Mouse (Mus musculus) cerebellum, adult 11 months (tissue): ENCODE measurements around the gene Mn1.

Experiments used
- DNase-seq: peaks from one replicate; pipeline ENCODE4 v3.0.0; 2022

Gene Mn1

DNA sequence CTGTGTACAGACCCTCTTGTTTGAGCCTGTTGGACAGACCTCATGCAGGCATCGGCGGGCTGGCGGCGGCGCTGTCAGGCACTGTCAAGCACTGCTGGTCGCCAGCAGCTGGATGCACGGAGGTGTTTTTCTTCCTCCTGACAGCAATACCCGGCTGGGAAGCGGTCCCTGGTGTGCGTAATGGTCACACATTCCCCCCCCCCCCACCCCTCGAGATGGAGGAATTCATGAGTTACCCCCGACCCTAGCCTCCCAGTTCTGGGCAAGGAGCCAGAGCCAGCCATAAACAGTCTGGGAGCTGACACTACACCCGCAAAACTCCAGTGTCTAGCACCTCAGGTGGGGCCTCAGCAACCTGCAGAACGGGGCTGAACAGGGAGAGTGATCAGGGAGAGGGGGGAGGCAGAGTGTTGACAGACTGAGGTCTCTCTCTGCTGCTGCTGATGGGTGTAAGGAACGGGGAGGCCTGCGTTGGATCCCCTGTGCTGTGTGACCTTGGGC lies 17.2 kb downstream of the Mn1 start:
- DNase-seq = no peak

- no peak for DNase-seq
Observed at GRCm38 (mm10) chr5:111436260-111436659, 19.1 kb downstream of the Mn1 start.

GRCm38 (mm10) chr5:111437205-111437604 lies 20.0 kb downstream of the Mn1 start:
- DNase-seq = no peak

DNA sequence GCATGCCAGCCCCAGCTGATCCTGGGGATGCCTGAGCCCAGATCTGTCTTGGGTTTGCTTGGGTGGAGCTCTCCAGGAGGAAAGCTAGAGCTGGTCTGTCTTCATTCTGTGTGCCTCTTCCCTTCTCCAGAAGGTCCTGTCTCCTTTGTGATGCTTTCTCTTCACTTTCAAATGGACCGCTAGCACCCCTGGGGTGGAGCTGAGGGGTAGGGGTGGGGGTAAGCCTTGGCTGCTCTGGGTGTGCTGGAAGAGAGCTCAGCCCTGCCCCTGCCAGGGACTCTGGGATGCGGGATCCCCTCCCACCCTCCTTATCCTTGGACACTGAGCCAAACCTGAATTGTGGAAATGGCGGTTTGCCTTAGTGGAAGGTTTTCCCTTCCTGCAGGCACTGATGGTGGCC lies 21.2 kb downstream of the Mn1 start:
- no peak for DNase-seq

GRCm38 (mm10) chr5:111438821-111439220 lies 21.7 kb downstream of the Mn1 start:
- no peak for DNase-seq

- no peak for DNase-seq
Observed at GRCm38 (mm10) chr5:111440264-111440663, 23.1 kb downstream of the Mn1 start.

DNA sequence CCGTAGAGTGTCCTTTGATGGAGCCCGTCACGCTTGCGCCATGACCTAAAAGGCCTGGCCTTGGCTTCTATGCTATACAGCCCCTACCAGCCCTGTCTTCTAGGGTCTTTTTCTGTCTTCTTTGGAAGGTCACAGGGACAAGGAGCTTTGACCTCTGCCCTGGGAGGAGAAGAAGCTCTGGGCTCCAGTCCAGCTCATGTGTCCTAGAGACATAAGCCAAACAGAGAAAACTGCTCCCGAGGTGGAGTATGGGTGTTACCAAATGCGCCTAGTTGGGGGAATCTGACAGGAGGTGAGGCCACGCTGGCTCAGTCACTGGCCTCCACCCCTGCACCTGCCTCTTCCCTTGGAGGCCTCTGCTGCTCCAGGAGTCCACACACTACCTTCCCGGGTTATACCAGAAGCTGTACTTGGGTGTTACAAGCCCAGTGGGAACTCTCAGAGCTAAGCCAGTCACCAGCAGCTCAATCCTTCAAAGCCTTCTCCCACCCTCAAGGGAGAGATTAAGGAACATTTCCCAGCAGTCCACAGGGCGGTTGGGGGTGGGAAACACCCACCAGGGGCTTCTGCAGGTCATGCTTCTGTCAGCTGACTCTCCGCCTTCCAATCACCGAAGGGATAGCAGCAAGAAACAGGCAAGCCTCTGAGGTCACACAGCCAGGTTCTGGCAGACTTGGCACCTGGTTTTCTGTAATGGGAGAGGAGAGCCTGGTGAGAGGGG lies 25.1 kb downstream of the Mn1 start:
- no peak for DNase-seq

- no peak for DNase-seq
Observed at GRCm38 (mm10) chr5:111443636-111444035, 26.5 kb downstream of the Mn1 start.

DNA sequence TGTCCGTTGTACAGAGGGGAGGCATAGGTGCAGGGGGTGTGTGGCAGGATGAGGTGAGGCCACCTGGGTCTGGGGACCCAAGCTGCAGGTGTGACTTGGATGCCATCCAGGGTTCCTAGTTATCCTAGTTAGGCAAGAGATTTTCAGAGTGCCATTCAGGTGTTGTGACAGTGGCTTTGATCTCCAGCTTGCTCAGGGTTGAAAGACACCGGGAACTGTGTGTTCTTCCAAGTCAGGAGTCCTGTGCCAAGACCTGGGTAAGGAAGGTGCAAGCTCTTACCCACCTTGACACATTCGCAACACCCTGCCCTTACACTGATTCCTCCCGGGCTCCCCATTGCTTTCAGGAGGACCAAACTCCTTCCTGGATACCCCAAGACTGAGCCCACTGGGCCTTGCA lies 27.2 kb downstream of the Mn1 start:
- no peak for DNase-seq

DNA sequence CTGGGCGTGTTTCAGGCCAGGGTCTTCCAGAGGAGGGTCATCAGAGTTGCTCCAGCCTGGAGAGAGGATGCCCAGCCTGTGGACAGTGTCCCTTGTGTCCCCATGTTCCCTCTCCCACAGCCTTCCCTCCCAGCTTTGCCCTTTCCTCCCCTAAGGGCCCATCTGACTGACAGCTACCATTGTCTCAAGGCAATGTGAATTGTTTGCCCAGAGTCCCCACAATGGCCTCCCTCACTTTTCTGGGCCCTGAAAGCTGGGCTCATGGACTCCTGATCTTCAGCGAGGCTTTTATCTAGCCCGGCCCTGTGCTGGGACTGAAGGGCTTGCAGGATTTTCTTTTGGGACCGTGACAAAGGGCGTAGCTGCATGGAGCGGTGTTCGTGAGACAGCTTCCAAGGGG lies 29.5 kb downstream of the Mn1 start:
- DNase-seq = no peak

- no peak for DNase-seq
Observed at GRCm38 (mm10) chr5:111449700-111450099, 32.5 kb downstream of the Mn1 start.

DNA sequence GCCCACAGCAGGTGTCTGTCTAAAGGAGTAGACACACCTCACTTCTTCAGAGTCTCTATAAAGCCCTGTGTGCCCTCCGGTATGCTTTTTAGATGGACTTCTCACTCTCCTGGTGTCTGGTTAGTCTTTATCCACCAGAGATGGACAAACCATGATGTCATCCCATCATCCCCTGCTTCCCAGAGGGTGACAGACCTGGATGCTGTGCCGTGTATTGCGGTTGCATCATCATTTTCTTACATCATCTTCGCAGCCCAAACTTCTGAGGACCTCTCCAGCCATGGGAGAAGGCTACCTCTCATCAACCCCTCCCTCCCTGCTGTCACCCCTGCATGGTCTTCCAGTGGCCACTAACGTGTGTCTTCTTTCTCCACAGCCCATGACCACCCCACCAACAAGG lies 37.1 kb downstream of the Mn1 start:
- DNase-seq = no peak

- DNase-seq = no peak
Observed at GRCm38 (mm10) chr5:111454876-111455275, 37.7 kb downstream of the Mn1 start.

GRCm38 (mm10) chr5:111458675-111459074 lies 41.5 kb downstream of the Mn1 start:
- no peak for DNase-seq

GRCm38 (mm10) chr5:111465811-111466299 lies 48.7 kb downstream of the Mn1 start:
- no peak for DNase-seq

- no peak for DNase-seq
Observed at GRCm38 (mm10) chr5:111466429-111466828, 49.3 kb downstream of the Mn1 start.

- DNase-seq = no peak
Observed at GRCm38 (mm10) chr5:111467699-111468098, 50.5 kb downstream of the Mn1 start.

- DNase-seq = no peak
Observed at GRCm38 (mm10) chr5:111469195-111469882, 52.2 kb downstream of the Mn1 start.

GRCm38 (mm10) chr5:111470875-111471274 lies 53.7 kb downstream of the Mn1 start:
- DNase-seq = no peak

DNA sequence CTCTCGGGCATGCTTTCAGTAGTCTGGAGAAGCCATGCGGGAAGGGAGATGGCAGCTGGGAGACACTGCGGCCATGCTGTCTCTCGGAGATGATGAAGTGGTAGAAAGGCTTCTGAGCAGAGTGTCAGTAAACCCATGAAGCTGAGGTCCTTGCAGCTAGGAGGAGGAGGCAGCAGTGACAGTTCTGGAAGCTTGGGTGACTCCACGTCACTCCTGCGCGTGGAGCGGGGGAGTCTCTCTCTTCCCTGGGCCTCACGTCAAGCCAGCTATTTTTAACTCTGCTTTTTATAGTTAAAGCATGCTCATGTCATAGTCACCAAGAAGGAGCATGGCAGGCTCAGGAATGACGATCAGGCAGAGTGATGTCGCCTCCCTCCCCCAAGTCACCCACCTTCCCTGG lies 56.3 kb downstream of the Mn1 start:
- DNase-seq = no peak

DNA sequence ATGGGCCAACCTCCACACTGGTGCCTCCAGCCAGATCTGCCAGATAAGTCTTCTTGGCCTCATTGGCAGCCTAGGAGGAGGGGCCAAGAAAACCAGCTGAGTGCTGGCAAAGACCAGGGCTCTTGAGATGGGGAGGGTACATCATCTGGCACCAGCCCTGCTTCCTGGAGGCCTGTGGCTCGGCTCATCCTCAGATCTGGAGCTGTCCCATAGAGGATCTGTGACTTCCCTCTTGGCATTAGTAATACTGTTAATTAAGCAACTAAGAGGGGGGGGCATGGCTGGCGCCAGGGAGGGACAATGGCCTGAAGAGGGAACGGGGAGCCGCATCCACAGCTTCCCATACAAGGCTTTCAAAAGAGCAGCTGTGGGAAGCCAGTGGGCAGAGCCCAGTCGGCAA lies 58.6 kb downstream of the Mn1 start:
- DNase-seq = no peak

DNA sequence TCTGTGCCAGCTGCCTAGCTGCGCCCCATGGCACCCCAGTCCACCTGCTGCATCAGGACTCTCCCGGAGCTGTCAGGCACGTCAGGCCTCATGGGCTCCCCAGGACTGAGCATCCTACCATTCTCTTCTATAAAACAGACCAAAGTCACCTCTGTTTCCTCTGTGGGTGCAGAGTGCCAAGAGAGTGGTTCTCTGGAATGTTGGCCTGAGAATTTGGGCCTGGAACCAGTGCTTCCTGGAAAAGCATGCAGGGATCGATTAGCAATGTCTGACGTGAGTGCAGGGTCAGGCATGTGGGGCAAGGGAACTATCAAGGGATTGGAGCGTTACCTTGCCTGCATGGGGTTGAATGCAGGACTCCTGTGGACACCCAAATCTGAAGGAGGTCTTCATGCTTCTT lies 59.0 kb downstream of the Mn1 start:
- DNase-seq = no peak

DNA sequence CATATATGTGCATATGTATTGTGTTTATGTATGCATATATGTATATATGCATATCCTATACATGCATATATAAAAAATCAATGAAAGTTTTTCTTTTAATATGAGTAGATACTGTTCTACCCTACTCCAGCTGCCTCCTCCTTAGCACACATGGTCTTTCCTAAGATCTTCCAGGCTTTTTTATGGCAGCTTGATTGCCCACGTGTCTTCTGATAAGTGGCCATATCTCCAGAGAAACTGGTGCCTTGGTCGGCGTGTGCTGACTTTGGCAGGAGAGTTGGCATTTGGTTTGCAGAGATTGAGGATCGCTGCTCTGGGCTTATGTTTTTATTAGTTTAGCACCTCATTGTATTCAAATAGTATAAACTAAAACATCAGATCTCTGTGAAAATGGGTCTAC lies 68.7 kb downstream of the Mn1 start:
- DNase-seq = no peak

- DNase-seq = no peak
Observed at GRCm38 (mm10) chr5:111489022-111489616, 72.0 kb downstream of the Mn1 start.
